Mouse (Mus musculus) cerebellum, postnatal 25 days (tissue): ENCODE results near the gene Fhl2.
"Not testable (repeated sequence)": the region's sequence is repeated elsewhere in the genome, so short reads cannot be mapped to it uniquely, and the experiment has no call there.

Source experiments
- DNase-seq, 2 experiments: peaks; one replicate each; pipeline ENCODE4 v3.0.0; 2021; ENCODE audit warnings: mixed read lengths in 2 of 2

Gene Fhl2

GRCm38 (mm10) chr1:43147474-43147873 is 49.3 kb downstream of the Fhl2 start:
- no peak for DNase-seq

GRCm38 (mm10) chr1:43145388-43145787 is 51.4 kb downstream of the Fhl2 start:
- DNase-seq = no peak

GRCm38 (mm10) chr1:43144338-43144906 is 52.4 kb downstream of the Fhl2 start:
- no peak for DNase-seq

DNA sequence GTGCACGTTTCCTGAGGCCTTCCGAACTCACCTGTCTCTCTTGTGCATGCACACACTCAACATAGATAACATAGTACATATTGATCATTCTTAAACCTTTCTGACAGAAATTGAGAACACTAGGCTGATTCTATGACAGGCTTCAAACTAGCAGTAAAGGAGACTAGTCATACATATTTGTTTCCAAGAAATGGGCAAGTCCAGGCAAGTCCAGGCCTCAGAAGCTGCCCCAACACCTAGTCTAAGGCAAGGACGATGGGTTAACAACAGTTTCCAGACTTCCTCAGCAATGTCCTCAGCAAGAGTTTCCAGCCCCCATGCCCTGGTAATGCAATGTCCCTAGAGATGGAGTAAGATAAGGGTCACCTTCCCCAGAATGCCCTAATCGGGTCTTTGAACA is 53.0 kb downstream of the Fhl2 start:
- DNase-seq = no peak

DNA sequence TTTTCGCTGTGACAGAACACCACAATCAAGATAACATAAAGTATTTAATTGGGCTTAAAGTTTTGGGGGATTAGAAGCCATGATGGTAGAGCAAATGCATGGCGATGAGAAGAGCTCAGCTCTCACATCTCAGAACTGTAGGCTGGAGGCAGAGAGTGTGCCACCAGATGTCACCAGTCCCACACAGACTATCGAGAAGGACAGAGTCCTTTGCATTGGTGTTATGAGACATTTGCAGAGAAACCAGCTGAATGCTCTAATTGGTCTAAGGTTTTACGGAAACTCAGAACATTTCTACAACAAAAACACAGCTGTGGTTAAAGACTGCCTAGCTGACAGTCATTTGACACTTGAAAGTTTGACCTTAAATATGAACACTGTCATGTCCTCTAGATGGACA is 53.5 kb downstream of the Fhl2 start:
- DNase-seq = no peak

DNA sequence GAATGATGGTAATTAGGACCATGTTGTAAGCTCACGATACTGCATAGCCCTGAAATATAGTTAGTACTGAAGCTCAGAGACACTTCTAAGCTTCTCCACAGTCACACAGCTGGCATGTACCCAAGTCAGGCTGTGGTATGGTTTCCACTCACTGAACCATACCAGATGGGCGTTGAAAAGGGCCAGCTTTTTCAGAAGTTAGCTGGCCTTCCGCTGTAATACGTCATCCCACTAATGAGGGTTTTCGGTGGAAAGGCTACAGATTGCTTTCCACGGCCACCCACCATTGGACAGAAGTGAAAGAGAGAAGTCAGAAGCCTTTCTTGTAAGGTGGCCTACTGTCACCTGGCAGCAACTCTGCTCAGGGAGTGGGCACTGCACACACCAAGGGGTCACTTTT is 53.9 kb downstream of the Fhl2 start:
- no peak for DNase-seq

GRCm38 (mm10) chr1:43141555-43141961 is 55.2 kb downstream of the Fhl2 start:
- DNase-seq = peak; percentile 50 to 64

- DNase-seq = peak; percentile 81 to 89
Observed at GRCm38 (mm10) chr1:43139587-43140266, 57.1 kb downstream of the Fhl2 start.

DNA sequence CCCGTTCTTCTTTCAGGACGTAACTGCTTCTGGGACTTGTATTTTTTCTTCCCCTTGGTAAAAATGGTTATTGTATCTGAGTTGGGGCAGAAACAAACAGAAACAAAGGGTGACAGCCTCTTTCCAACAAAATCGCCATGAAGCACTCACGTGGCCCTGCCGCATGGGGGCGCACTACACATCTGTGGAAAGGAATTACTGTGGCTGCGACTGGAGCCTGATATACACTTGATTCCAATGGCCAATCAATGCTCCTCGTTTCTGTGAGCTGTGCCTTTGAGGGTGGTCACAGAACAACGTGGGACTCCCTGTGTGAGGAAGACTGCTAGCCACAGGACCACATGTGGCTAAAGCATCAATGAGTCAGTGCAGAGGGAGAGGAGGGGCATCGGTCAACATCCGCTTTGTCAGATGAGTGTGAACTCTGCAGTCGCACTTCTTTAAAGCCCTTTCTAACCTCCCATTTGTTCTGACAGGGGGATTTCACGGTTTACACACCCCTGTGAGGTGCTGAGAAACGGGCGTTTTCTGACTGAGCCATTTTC is 58.4 kb downstream of the Fhl2 start:
- no peak for DNase-seq

GRCm38 (mm10) chr1:43137334-43137733 is 59.5 kb downstream of the Fhl2 start:
- DNase-seq = no peak

DNA sequence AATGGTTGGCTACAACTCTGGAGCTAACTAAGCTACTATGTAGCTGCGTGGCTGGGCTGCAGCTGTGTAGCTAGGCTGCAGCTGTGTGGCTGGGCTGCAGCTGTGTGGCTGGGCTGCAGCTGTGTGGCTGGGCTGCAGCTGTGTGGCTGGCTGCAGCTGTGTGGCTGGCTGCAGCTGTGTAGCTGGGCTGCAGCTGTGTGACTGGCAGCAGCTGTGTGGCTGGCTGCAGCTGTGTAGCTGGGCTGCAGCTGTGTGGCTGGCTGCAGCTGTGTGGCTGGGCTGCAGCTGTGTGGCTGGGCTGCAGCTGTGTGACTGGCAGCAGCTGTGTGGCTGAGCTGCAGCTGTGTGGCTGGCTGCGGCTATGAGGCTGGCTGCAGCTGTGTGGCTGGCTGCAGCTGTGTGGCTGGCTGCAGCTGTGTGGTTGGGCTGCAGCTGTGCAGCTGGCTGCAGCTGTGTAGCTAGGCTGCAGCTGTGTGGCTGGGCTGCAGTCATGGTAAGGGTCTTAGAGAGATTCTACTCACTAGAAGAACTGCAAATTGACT is 60.2 kb downstream of the Fhl2 start:
- DNase-seq = not testable (repeated sequence)

DNA sequence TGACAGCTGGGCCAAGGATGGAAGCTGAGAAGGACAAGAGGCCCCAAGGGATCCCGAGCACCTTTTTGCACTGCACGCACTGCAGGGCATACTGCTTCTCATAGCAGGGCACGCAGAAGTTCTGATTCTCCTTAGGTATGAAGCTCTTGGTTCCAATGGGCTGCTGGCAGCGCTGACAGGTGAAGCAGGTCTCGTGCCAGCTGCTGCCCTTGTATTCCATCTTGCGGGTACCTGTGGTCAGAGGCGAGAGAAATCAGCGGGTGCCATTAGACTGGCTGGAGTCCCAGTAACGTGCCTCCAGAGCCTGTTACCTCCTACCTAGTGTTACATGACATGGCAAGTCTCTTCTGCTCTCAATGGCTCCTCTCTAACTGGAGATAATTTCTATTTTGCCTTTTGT is 65.2 kb downstream of the Fhl2 start:
- peak; percentile 39 to 62 for DNase-seq

DNA sequence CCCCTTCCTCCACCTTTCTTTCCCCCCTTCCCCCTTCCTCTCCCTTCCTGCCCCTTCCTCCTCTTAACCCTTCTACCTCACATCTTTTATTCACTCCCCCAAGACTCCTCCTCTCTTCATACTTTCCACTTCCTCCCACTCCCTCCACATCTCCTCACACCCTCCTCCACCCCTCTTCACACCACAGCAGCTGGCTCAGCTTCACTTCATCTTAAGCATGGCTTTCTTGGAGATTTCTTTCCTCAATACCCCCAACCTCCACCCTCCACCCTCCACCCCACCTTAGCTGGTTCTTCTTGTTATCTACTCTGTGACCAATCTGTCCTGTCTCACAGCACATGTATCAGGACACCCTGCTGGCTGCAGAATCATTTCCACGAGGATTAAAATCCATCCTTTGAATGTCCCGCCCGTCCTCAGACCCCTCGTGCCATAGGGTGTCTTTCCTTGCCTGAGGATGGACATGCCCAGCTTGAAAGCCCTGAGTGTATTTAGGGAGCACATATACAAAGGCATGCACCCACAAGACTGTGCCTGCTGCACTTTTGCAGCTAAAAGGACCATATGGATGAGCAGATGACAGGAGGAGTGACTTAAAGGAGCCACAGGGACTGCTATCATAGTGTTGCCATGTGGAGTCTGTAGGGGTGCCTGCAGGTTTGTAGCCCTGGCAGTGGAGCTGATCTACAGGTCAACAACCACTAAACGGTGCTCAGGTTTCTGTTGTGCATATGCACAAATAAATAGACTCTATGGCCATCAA is 66.4 kb downstream of the Fhl2 start:
- DNase-seq = peak in 1 of 2 experiments; percentile 16

DNA sequence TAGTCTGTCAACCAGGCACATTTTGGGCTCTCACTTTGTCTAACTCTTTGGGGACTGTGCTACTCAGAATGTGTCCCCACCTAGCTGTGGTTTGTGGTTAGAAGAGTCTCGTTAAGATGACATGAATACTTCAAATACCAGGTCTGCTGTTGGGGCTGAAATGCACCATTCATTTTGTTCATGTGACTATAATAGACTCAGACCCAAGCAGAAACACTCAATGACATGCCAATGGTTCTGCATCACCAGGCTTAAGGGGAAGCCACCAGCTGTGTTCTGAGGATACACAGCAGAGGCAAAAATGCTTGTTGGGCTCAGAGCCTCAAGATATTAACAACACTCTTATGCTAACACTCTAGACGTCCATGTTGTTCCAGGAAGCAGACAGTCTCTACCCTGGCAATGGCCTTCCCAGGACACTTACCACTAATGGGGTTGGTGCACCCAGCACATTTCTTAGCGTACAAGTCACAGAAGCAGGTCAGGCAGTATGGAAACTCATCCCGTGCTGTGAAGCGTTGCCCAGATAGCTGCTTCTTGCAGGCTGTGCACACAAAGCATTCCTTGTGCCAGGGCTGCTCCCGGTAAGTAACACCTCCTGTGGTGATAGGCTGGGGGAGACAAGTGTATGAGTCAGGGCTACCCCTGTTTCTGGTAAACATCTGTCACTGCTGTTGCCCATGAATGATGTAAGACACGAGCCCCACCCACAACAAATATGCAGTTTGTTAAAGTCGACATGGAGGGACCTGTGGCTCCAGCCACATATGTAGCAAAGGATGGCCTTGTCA is 68.8 kb downstream of the Fhl2 start:
- DNase-seq = no peak

GRCm38 (mm10) chr1:43127196-43127595 is 69.6 kb downstream of the Fhl2 start:
- DNase-seq = no peak

DNA sequence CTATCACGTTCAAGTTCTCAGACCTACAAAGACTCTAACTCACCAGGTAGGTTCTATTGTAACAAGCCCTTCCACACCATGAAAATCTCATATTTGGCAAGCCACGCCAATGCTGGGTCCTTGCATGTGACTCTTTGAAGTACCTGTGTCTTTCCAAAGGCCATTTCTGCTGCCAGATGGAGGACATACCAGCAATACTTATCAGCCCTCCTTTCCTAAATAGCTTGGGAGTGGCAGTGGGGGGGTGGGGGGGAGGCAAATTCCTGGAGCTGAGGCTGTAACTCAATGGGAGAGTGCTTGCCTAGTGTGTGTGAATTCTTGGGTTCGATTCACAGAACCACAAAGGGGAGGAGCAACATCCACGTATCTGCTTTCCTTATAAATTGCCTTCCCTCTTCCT is 72.1 kb downstream of the Fhl2 start:
- no peak for DNase-seq

- no peak for DNase-seq
Observed at GRCm38 (mm10) chr1:43122616-43123015, 74.2 kb downstream of the Fhl2 start.

DNA sequence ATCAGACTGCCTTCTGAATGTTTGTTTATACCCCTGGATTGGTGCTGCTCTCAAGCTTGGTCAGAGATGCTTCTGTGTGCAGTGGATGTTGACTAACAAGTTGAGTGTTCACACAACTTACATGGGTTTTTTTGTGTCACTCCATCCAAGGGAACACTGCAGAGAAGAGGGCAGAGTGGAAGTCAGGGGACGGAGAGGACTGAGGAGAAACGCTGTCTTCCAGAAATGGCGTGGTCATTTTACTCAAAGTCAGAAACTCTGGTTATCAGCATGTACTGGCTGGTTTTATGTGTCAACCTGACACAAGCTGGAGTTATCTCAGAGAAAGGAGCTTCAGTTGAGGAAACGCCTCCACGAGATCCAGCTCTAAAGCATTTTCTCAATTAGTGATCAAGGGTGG is 75.8 kb downstream of the Fhl2 start:
- DNase-seq = no peak

- no peak for DNase-seq
Observed at GRCm38 (mm10) chr1:43117435-43117834, 79.3 kb downstream of the Fhl2 start.

GRCm38 (mm10) chr1:43112882-43113281 is 83.9 kb downstream of the Fhl2 start:
- DNase-seq = peak; percentile 60 to 83

DNA sequence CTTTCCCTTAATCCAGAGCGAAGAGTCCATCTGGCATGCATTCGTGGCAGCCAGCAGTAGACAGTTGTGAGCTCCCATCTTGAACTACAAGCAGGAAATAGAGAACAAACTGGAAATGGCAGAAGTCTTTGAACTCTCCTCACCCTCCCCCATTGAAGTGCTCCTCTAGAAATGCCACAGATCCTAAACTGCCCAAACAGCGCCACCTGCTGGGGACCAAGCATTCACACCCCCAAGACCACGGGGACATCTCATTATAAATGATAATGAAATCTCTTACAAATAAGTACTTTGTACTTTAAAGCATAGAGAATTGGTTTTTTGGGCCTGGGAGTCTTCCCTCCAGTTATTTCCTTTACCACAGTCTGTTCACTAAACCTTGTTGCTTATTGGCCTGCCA is 86.2 kb downstream of the Fhl2 start:
- peak; percentile 47 to 74 for DNase-seq

GRCm38 (mm10) chr1:43108729-43109128 is 88.1 kb downstream of the Fhl2 start:
- DNase-seq = no peak
